Mouse (Mus musculus) ES-E14 (cell line): Measurements from ENCODE around the gene Rufy4. TPM values are rescaled to one million over a fixed set of nuclear protein-coding genes. Genes with fewer than 3 reads are reported as not detected.

Experiments used
- DNase-seq: peaks from one replicate; pipeline ENCODE4 v3.0.0-alpha.2; 2013; ENCODE audit warnings: low read depth, low spot score
- H3K27ac ChIP-seq: 2 replicates; pipeline ENCODE4 v1.5.1; 2012; ENCODE audit warnings: low read depth, mild to moderate bottlenecking, low read length, moderate library complexity, mixed read lengths; ENCODE audit not compliant: poor library complexity, insufficient read depth, severe bottlenecking
- H3K36me3 ChIP-seq: 2 replicates; pipeline ENCODE4 v1.6.1; 2012; ENCODE audit warnings: mild to moderate bottlenecking, low read length, moderate library complexity, mixed read lengths; ENCODE audit not compliant: control insufficient read depth, poor library complexity, insufficient read depth, severe bottlenecking
- H3K4me1 ChIP-seq, 2 experiments: fragments of 150-350 bp in 1 of 2; sonication (generic) in 1 of 2; 2 replicates each; pipeline ENCODE4 v1.6.1; 2012; ENCODE audit warnings: low read length in 2 of 2, mild to moderate bottlenecking in 1 of 2, mixed read lengths in 1 of 2; ENCODE audit not compliant: control insufficient read depth in 2 of 2, insufficient read depth in 2 of 2, poor library complexity in 1 of 2
- H3K4me3 ChIP-seq, 2 experiments: fragments of 150-350 bp in 1 of 2; sonication (generic) in 1 of 2; 2 replicates each; pipeline ENCODE4 v1.5.1; 2012; ENCODE audit warnings: low read length in 2 of 2, low read depth in 1 of 2, mild to moderate bottlenecking in 1 of 2, mixed read lengths in 1 of 2; ENCODE audit not compliant: insufficient read depth in 1 of 2, poor library complexity in 1 of 2, severe bottlenecking in 1 of 2
- H3K9ac ChIP-seq: 2 replicates; pipeline ENCODE4 v1.6.1; 2012; ENCODE audit warnings: low read depth, mild to moderate bottlenecking, low read length, mixed read lengths; ENCODE audit not compliant: poor library complexity, insufficient read depth, severe bottlenecking
- H3K9me3 ChIP-seq: fragments of 150-350 bp; sonication (generic); 2 replicates; pipeline ENCODE4 v1.6.1; 2012; ENCODE audit warnings: low read depth, mild to moderate bottlenecking, low read length; ENCODE audit not compliant: control insufficient read depth, insufficient read depth
- CHD2 ChIP-seq: IDR thresholded peaks from 2 replicates; pipeline ENCODE4 v1.6.1; 2014; ENCODE audit warnings: mild to moderate bottlenecking, low read depth, low read length, inconsistent platforms
- HCFC1 ChIP-seq: IDR thresholded peaks from 2 replicates; pipeline ENCODE4 v1.6.1; 2012; ENCODE audit warnings: low read length, inconsistent platforms, borderline replicate concordance; ENCODE audit not compliant: insufficient read depth
- MAFK ChIP-seq: IDR thresholded peaks from 2 replicates; pipeline ENCODE4 v1.6.1; 2014; ENCODE audit warnings: mild to moderate bottlenecking, low read depth, low read length, inconsistent platforms; ENCODE audit not compliant: insufficient read depth
- ZC3H11A ChIP-seq: IDR thresholded peaks from 2 replicates; pipeline ENCODE4 v1.6.1; 2012; ENCODE audit warnings: low read depth, mild to moderate bottlenecking, inconsistent platforms, low read length, borderline replicate concordance
- ZNF384 ChIP-seq: IDR thresholded peaks from 2 replicates; pipeline ENCODE4 v1.6.1; 2012; ENCODE audit warnings: low read depth, low read length, inconsistent platforms
- in situ Hi-C, 2 experiments: fragments of 600-800 bp; cut with MboI; formaldehyde crosslinking; loops; one replicate each; pipeline ENCODE4 v1.15.1; 2025; ENCODE audit warnings: low sequenced_read_pairs in 2 of 2, inconsistent platforms in 1 of 2; ENCODE audit not compliant: unreplicated experiment in 2 of 2
- total RNA-seq: library from RNA; depleted of rRNA; stranded (reverse); fragments of 300-350 nt; gene quantifications from 2 replicates; pipeline ENCODE4 v1.2.3, GENCODE M21; 2012; rRNA removed

The Rufy4 gene
- total RNA-seq, 1 experiment = not detected

GRCm38 (mm10) chr1:74192711-74193110 is 67.4 kb downstream of the Rufy4 start:
- no peak for TF ChIP-seq ZC3H11A
- no peak for TF ChIP-seq MAFK
- TF ChIP-seq ZNF384 = no peak
- TF ChIP-seq CHD2 = no peak
- no peak for TF ChIP-seq HCFC1
- Histone ChIP-seq H3K9ac (no peak overlapping the region), H3K4me3 (no peak overlapping the region), H3K9me3 (no peaks in the 10 kb centered on the region), H3K27ac (no peak overlapping the region), H3K36me3 (no peaks in the 10 kb centered on the region), H3K4me1 (peaks cover 0 to under 1% of the 10 kb centered on the region in 2 experiments; a peak in 1 of 4 replicates)
- no peak for DNase-seq
- in situ Hi-C loops = no loop called here

- no peaks in the 10 kb centered on the region for H3K9me3 ChIP-seq
- no peaks in the 10 kb centered on the region for H3K36me3 ChIP-seq
- TF ChIP-seq HCFC1 (no peak), CHD2 (no peak)
- H3K4me1 ChIP-seq = peaks cover 0 to 2% of the 10 kb centered on the region in 2 experiments; a peak in 1 of 4 replicates
- no peak within 1 kb of the TSS for H3K9ac ChIP-seq
- no peak within 1 kb of the TSS for H3K27ac ChIP-seq
- no peak for DNase-seq
- H3K4me3 ChIP-seq = no peak within 1 kb of the TSS
- in situ Hi-C loops = no loop called here
Observed at GRCm38 (mm10) chr1:74194445-74194844, 69.1 kb downstream of the Rufy4 start, which contains the start of gene Cxcr1. Gene Cxcr1 (minus strand): TSS chr1:74194631.

GRCm38 (mm10) chr1:74195961-74196360 is 70.6 kb downstream of the Rufy4 start:
- H3K27ac ChIP-seq = no peak overlapping the region
- H3K4me1 ChIP-seq = peaks cover 0 to 2% of the 10 kb centered on the region in 2 experiments; a peak in 1 of 4 replicates
- H3K9ac ChIP-seq = no peak overlapping the region
- in situ Hi-C loops = no loop called here
- no peaks in the 10 kb centered on the region for H3K9me3 ChIP-seq
- TF ChIP-seq ZNF384 (no peak), CHD2 (no peak), HCFC1 (no peak), ZC3H11A (no peak), MAFK (no peak)
- no peak for DNase-seq
- no peak overlapping the region for H3K4me3 ChIP-seq
- H3K36me3 ChIP-seq = no peaks in the 10 kb centered on the region

- in situ Hi-C loops = no loop called here
- no peak for DNase-seq
- TF ChIP-seq ZNF384 = no peak
- Histone ChIP-seq H3K9me3 (no peaks in the 10 kb centered on the region), H3K36me3 (no peaks in the 10 kb centered on the region), H3K27ac (no peak overlapping the region), H3K4me3 (no peak overlapping the region), H3K4me1 (peaks cover 0 to 2% of the 10 kb centered on the region in 2 experiments; a peak in 1 of 4 replicates), H3K9ac (no peak overlapping the region)
Observed at GRCm38 (mm10) chr1:74196621-74197419, 71.5 kb downstream of the Rufy4 start.

Other genes starting within 250 kb of the Rufy4 start
- 9.5 and 10.0 TPM in 2 replicates for gene Tns1, start 1.1 kb upstream of the Rufy4 start, total RNA-seq
- gene Cxcr2, start 28.4 kb downstream of the Rufy4 start, total RNA-seq = 0.22 TPM in 1 of 2 replicates, not detected in the other
- 0.21 TPM in 1 of 2 replicates, not detected in the other for gene Cxcr1, start 69.1 kb downstream of the Rufy4 start, total RNA-seq
- gene Arpc2, start 110.5 kb downstream of the Rufy4 start, total RNA-seq = 67.5 and 100 TPM in 2 replicates
- 0.45 and 0.95 TPM in 2 replicates for gene Gpbar1, start 153.0 kb downstream of the Rufy4 start, total RNA-seq
- 127 and 138 TPM in 2 replicates for gene Aamp, start 159.2 kb downstream of the Rufy4 start, total RNA-seq
- gene Pnkd, start 159.4 kb downstream of the Rufy4 start, total RNA-seq = 63.9 and 84.4 TPM in 2 replicates
- 38.0 and 41.9 TPM in 2 replicates for gene Tmbim1, start 180.1 kb downstream of the Rufy4 start, total RNA-seq
- 7.3 and 9.1 TPM in 2 replicates for gene Catip, start 236.6 kb downstream of the Rufy4 start, total RNA-seq
- gene Slc11a1, start 249.7 kb downstream of the Rufy4 start, total RNA-seq = 19.9 and 44.4 TPM in 2 replicates